Mouse (Mus musculus) myocyte (in vitro differentiated cells): Measurements from ENCODE around the gene Tex14.

ENCODE experiments used
- E2F4 ChIP-seq: IDR thresholded peaks from one replicate; pipeline ENCODE4 v1.6.1; 2011; ENCODE audit warnings: mild to moderate bottlenecking, control low read depth, moderate library complexity; ENCODE audit not compliant: insufficient read depth
- MYOD1 ChIP-seq, 3 experiments: IDR thresholded peaks; one replicate each; pipeline ENCODE4 v1.6.1; 2011; ENCODE audit warnings: control low read depth in 2 of 3, low read depth in 2 of 3, mild to moderate bottlenecking in 2 of 3, moderate library complexity in 1 of 3; ENCODE audit not compliant: insufficient read length in 2 of 3, control insufficient read depth in 1 of 3
- POLR2A ChIP-seq: IDR thresholded peaks from one replicate; pipeline ENCODE4 v1.6.1; 2011; ENCODE audit warnings: low read depth, mild to moderate bottlenecking, control low read depth, moderate library complexity; ENCODE audit not compliant: insufficient read length
- SRF ChIP-seq: IDR thresholded peaks from one replicate; pipeline ENCODE4 v1.6.1; 2011; ENCODE audit warnings: low read depth; ENCODE audit not compliant: control insufficient read depth, insufficient read length
- TCF12 ChIP-seq: IDR thresholded peaks from one replicate; pipeline ENCODE4 v1.6.1; 2011; ENCODE audit warnings: mild to moderate bottlenecking, control low read depth; ENCODE audit not compliant: poor library complexity, insufficient read depth, severe bottlenecking
- USF1 ChIP-seq: IDR thresholded peaks from one replicate; pipeline ENCODE4 v1.6.1; 2011; ENCODE audit warnings: low read depth, mild to moderate bottlenecking, control low read depth, moderate library complexity

DNA sequence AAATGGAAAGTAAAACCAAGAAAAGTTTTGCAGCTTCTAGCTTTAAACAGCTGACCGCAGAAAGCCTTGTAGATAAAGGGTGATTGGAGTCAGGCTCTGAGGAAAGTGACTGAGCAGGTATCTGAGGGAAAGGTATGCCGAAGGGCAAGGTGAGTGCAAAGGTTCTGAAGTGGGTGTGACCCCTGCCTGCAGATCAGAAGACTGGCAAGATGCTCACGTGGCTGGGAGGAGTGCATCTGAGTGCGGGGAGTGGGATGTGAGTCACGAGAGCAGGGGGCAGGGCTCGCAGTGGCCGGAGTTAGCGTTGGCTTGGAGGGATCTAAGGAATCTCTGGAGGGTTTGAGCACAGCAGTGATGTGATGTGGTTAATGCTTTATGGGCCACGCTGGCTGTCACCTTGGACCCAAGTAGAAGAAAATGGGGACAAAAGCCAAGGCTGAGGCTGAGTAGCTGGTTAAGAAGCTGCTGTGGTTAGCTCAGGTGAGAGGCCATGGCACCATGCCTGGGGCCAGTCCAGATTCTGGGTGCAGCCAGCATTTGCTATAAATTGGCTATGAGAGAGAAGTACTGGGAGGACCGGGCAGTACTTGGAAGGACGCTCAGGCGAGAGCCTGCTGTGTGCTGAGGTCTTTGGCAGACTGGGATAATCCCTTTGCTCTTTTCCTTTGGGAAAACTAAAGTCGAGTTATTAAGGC, 194.7 kb downstream of the Tex14 start:
- TF ChIP-seq E2F4: no peak
- TF ChIP-seq SRF: no peak
- TF ChIP-seq USF1: no peak
- no peak for TF ChIP-seq POLR2A
- no peak for TF ChIP-seq TCF12
- TF ChIP-seq MYOD1 (IDR thresholded peaks at IDR 0.05; ENCODE audit: control insufficient read depth in 1 of 3, insufficient read length in 2 of 3, low read depth in 2 of 3): no peak
